Mouse (Mus musculus) T-helper 1 cell (primary cell): ENCODE data around the gene Racgap1.

Experiments
- in situ Hi-C: fragments of 300-600 bp; cut with MboI, MseI; formaldehyde crosslinking; loops from one replicate; pipeline ENCODE4 v1.15.1; 2025; ENCODE audit warnings: high pct_unique_total_duplicates

Gene Racgap1

GRCm38 (mm10) chr15:99651163-99651872, at the start of gene Racgap1:
TSS of gene Racgap1 (minus strand) at chr15:99651656.
- in situ Hi-C loops: no loop called here

GRCm38 (mm10) chr15:99700219-99701106, 49.0 kb upstream of the Racgap1 start:
- in situ Hi-C loops: no loop called here

DNA sequence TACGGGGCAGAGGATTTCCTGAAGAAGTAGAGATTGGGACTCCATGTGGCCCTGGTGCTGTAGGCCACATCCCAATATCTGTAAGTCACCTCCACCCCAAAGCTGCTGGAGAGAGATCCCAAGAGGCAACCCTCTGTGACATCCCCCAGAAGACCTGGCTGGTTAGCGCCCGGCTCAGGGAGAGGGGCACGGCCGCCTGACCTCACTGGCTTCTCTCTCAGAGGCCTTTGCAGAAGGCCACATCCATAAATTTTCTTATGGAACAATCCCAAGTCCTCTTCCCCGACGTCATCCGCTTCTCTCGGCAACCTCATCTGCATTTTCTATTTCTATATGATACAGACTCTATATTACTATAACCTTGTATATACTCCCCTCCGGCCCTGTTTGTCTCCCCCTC, 48.3 kb upstream of the Racgap1 start:
- in situ Hi-C loops: no loop called here

DNA sequence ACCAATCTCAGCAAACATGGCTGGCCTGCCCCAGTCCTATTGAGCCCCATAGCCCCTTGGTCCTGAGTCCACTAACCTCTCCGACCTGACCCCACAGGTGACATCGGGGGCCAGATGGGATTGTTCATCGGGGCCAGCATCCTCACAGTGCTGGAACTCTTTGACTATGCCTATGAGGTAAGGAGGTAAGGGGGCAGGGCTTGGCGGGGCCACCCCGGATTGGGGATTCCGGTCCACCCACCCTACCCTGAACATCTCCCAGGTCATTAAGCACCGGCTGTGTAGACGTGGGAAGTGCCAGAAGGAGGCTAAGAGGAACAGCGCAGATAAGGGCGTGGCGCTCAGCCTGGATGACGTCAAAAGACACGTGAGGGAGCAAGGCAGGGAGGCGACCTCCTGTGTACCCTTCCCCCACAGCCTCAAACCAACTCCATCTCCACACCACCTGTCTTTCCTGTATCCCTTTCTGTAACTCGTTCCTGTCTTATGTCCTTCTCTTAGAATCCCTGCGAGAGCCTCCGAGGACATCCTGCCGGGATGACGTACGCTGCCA, 47.2 kb upstream of the Racgap1 start:
- in situ Hi-C loops: no loop called here

DNA sequence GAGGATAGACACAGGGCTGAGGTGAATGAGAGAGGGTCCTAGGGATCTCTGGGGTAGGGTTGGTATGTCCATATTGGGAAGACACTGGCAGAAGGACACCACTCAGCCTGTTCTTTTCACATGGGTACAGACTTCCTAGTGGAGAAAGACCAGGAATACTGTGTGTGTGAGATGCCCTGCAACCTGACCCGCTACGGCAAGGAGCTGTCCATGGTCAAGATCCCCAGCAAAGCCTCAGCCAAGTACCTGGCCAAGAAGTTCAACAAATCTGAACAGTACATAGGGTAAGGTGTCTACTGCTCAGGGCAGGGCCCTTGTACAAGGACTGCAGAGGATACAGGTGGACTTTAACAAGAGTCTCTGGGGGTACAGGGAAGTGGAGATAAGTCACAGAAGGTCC, 45.9 kb upstream of the Racgap1 start:
- in situ Hi-C loops: no loop called here

DNA sequence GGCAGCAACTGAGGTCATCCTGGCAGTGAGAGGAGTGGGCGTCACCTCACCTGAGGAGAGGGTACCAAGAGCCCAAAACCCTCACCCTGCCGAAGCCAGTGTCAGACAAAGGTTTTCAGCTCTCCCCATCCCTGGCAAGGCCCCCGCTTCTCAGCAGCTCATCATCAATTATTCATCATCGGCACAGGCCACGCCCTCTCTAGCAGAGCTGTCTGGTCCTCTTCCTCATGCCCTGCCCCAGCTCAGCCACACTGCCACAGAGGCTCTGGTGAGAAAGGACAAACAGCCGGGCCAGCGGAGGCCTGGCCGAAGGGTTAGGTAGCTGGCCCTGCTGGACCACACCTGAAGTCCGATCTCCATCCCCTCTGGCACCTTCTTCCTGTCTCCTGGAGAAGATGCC, 40.5 kb upstream of the Racgap1 start:
- in situ Hi-C loops: no loop called here

GRCm38 (mm10) chr15:99690924-99691323, 39.5 kb upstream of the Racgap1 start:
- in situ Hi-C loops: no loop called here

DNA sequence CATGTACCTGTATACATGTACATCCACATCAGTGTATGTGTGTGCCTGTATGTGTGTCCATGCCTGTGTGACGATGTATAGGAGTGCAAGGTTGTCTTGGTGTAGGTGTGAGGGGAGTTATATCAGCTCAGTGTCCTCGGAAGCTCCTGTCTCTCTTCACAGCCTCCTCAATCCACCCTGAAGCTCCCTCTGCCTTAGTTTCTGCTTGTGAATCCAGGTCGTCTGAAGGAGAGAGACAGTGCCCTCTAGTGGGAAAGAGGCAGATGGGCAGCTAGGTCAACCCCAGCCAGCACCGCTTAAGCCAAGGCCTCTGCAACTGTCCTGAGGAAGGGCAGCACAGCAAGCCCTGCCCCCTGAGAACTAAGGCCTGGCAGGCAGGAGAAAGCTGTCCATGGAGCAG, 37.3 kb upstream of the Racgap1 start:
- in situ Hi-C loops: loop anchor here (10.0 kb wide), 1 partner anchor 184 kb away; no protein-coding TSS in a partner anchor

DNA sequence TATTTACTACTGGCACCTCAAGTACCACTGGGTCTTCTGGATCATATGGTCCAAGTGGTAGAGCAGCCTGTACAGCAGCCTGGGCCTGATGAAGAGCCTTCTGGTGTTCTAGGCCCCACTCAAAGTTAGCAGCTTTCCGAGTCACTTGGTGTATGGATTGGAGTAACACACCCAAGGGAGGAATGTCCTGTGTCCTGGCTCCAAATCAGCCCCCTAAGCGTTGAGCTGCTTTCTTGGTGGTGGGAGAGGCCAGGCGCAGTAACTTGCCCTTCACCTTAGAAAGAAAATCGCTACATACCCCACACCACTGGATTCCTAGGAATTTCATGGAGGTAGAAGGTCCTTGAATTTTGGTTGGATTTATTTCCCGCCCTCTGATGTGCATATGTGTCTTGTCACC, 32.7 kb upstream of the Racgap1 start:
- in situ Hi-C loops: loop anchor here (10.0 kb wide), 1 partner anchor 179 kb away; no protein-coding TSS in a partner anchor

- in situ Hi-C loops: loop anchor here (10.0 kb wide), 1 partner anchor 178 kb away; no protein-coding TSS in a partner anchor
These were observed 31.4 kb upstream of the Racgap1 start for GRCm38 (mm10) chr15:99682880-99683279.

DNA sequence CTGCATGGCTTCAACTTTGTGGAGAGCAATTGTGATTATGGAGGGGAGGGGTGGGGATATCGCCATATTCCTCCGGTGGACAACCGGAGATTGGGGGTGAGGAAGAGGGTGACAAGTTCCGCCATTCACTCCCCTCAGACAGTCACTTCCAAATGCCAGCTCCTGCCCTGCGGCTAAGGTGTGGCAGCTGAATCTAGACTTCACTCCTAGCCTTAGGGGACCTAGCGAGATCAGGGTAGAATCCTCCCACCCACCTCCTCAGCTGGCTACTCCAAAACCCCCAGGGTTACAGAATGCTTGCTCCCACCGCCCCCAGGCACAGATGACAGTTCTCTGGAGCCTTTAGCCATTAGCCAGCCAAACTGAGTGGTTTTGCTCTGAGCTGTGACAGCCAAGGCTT, 27.6 kb upstream of the Racgap1 start:
- in situ Hi-C loops: no loop called here

DNA sequence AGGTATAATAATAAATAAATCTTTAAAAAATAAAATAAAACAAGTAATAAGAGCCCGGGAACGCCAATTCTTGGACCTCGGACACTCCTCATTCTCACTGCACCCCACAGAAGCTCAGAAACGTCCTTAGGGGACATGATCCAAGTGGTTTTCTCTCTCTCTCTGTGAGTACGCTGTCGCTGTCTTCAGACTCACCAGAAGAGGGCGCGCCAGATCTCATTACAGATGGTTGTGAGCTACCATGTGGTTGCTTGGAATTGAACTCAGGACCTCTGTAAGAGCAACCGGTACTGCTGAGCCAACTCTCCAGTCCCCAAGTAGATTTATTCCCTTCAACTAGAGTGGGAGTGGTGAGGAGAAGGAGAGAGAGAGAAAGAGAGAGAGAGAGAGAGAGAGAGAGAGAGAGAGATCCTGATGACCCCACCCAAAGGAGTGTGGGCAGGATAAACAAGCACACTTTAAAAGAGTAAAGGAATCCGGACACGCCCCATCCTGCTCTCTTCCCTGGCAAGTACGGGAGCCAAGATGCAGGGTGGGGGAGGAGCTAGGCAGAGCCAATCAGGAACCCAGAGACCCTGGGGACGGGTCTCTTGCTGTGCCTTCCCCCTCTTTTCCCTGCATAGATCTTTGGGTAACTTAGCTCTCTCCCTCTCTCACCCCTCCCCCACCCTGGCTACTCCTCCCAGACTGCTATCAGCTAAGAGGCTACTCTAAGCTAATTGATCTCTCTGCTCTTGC, 26.8 kb upstream of the Racgap1 start:
- in situ Hi-C loops: no loop called here

DNA sequence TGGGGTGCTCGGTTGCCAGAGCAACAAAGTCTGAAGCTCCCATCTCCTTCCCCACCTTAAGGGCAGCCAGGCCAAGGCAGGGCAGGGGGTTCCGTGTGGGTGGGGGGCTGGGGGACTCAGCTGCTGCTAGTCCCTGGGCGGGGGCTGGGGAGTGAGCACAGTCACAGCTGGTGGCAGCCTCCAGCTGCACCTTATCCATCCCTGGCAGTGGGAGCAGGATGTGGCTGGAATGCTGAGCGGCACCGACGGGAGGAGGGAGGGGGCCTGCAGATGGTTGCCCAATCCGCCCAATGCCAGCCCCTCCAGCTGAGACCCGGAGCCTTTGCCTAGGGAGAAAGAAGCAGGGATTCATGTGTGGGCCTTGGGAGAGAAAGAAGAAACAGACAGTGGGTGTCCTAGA, 25.6 kb upstream of the Racgap1 start:
- in situ Hi-C loops: no loop called here

DNA sequence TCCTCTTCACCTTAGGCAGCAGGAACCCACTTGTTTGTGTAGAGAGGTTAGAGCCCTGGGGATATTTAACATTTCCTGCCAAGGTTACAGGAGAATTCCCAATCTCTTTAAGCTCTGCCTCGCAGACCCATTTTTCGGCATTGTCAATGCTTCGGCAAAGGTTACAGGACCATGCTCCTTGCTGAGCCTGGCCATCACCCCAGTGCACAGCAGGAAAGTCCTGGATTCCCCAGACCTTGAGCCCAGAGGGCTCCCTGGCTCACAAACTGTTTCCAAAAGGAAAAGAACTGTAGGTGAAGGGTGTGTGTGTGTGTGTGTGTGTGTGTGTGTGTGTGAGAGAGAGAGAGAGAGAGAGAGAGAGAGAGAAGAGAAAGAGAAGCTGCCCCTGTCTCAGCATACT, 23.4 kb upstream of the Racgap1 start:
- in situ Hi-C loops: loop anchor here (5.0 kb wide), 1 partner anchor 78 kb away; no protein-coding TSS in a partner anchor

- in situ Hi-C loops: loop anchor here (5.0 kb wide), 1 partner anchor 74 kb away; no protein-coding TSS in a partner anchor
These were observed 20.3 kb upstream of the Racgap1 start for GRCm38 (mm10) chr15:99671783-99672182.

- in situ Hi-C loops: loop anchor here (5.0 kb wide), 1 partner anchor 74 kb away; no protein-coding TSS in a partner anchor
These were observed 19.7 kb upstream of the Racgap1 start for GRCm38 (mm10) chr15:99670964-99671670.

GRCm38 (mm10) chr15:99670154-99670821, 18.8 kb upstream of the Racgap1 start, which contains the start of gene Asic1:
TSS of gene Asic1 (plus strand) at chr15:99670368.
- in situ Hi-C loops: loop anchor here (5.0 kb wide), 1 partner anchor 73 kb away; no protein-coding TSS in a partner anchor

GRCm38 (mm10) chr15:99669392-99669791, 17.9 kb upstream of the Racgap1 start:
- in situ Hi-C loops: no loop called here

DNA sequence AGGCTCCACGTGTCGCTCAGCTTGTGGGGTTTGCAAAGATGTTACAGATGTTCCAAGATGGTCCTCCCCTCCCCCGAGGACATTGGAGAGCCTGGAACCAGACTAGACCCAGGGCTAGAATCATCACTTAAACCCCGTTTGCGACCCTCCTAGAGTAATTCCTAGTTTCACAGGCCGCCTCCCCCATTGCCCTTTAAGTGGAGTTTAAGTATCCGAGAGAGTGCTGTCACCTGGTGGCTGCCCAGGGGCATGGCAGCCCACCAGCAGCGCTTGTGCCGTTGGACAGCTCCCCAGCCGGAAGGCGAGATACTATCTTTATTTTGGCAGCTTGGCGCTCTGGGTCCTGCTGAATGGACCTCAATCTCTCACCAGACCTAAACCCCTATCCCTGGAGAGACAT, 17.4 kb upstream of the Racgap1 start:
- in situ Hi-C loops: no loop called here

DNA sequence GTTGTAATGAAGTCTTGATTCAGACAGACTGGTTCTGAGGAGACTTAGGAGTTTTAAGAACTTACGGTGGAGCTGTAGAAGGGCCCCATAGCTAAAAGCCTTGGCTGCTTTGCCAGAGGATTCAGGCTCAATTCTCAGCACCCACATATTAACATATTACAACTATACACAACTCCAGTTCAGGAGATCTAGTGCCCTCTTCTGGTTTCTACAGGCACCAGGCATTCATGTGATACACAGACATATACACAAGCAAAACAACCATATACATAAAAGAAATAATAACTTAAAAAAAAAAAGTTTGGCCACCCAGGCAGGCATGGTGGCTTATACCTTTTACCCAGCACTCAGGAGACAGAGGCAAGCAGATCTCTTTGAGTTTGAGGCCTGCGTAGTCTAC, 16.1 kb upstream of the Racgap1 start:
- in situ Hi-C loops: no loop called here
